Mouse (Mus musculus): ENCODE results near the gene Colgalt2.
"Not testable (repeated sequence)": the region's sequence is repeated elsewhere in the genome, so short reads cannot be mapped to it uniquely, and the experiment has no call there.

Gene Colgalt2

DNA sequence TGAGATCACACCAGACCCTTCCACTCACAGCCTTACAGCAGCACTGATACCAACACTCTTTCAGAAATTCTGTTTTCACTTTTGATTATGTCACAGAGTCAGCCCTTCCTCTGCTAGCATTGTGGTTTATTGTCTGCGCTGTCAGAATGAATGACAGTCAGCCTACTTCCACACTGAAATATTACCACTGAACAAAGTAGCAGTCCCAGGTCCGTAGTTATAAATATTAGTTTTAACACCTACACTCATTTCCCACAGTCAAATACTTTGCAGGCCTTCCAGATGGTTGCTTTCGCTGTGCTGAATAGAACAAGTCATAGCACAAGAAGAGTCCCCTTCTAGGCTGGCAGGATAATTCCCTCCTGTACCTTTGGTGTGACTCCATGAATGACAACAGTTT lies 22.7 kb downstream of the Colgalt2 start:
- DNase-seq, result no peak

DNA sequence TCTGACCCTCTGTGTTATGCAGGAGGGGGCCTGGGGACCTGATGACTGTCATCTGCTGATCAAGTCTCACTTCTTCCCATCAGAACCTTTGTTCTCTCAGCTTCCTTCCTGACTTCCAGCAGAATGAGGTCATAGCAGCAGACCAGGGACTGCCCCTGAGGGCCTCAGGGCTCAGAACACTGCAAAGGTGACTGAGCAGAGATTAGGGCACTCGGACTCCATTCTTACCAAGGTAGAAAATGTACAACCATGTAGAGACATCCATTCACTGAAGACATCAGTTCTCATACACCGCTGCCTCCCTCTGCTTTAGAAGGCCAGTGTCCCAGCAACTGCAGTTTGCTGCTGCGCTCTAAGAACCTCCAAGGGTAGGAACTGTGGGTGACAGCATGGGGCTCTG lies 23.4 kb downstream of the Colgalt2 start:
- DNase-seq, result no peak

DNA sequence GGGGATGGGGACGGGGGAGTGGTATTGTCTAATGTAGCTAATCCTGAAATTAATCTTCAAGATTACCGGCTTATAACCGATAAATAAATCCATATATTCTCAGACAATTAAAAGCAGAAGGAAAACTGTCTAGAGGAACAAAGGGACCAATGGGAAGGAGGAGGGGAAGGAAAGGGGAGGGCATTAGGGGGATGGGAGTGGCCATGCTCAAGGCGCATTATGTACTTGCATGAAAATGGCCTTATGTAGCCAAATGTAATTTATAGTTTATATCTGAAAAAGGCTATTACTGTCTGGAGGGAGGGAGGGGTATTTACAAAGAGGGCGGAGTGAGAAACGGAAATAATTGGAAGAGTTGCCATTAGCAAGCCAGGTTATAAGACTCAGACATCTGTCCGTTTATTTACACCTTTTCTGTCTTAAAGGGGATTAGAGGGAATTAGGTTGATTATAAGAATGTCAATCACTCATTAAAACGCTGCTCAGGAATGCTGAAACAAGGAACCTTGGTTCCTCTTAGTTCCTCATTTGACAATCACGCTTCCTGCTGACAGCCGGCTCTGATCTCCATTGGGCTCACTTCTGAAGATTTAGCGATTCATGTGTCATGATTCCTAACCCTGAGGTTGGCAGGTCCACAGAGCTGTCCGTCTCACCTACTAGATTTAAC lies 28.4 kb downstream of the Colgalt2 start:
- DNase-seq, result no peak

DNA sequence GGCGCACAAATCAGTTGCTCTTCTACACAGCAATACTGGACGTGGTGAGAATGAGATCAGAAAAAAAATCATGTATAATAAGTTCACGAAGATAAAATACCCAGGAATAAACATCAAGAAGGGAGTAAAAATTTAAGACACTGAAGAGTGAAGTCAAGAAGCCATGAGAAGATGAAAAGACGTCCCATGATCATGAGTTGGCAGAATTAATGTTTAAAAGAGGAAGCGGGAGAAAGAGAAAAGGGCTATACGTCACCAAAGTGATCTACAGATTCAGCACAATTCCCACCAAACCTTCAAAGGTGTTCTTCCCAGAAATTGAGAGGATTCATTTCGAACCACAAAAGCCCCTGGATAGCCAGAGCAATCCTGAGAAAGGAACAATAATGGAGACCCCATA lies 30.2 kb downstream of the Colgalt2 start:
- DNase-seq, result no peak

DNA sequence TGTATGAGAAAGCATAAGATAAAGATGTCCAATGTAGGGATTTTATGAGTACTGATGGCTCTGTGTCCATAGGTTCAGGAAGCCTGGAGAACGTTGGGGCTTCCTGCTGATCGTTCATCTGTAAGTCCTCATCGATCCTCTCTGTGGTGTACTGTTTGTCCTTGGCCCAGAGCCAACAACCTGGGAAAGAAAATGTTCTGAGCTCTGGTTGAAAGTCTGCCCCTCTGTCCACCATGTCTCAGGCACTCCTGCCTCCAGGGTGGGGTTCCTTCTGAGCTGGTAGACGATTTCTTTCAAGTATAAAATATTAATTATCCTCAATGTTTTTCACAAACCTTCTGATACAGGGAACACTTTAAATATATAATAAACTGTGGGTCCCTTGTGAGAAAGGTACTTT lies 34.5 kb downstream of the Colgalt2 start:
- peak in 1 of 2 experiments; percentile 41 for DNase-seq

DNA sequence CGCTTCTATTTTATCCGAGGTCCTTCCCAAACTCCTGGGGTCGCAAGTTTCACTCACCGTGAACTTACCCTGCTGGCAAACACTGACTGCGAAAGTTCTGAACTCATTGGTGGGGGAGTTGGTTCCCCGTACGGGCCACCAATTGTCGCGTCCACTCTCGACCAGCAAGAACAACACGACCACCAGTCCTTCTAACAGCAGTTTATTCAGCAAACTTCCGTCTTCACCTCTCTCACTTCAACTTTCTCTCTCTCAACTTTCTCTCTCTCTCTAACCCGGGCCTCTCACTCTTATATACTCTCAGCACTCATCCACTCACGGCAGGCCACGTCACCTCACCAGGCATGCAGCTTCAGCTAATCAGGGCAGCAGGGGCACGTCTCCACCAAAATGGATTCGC lies 37.9 kb downstream of the Colgalt2 start:
- DNase-seq, result not testable (repeated sequence)

DNA sequence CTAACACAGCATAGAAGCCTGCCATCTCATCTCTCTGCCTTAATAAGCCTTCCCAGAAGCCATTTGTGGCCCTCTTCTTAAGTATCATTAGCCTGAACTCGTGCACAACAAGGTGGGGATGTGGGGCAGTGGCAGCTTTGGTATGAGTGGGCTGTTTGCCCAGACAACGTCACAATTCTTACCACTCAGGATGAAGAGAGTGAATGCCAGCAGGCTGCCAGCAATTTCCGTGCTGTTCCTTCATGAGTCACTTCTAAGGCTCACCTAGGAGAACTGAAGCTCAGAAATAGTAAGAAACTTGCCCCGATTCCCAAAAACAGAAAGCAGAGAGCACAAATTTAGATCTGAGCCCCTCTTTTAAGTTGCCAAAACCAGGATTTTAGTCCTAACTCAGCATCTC lies 39.8 kb downstream of the Colgalt2 start:
- DNase-seq, result no peak

DNA sequence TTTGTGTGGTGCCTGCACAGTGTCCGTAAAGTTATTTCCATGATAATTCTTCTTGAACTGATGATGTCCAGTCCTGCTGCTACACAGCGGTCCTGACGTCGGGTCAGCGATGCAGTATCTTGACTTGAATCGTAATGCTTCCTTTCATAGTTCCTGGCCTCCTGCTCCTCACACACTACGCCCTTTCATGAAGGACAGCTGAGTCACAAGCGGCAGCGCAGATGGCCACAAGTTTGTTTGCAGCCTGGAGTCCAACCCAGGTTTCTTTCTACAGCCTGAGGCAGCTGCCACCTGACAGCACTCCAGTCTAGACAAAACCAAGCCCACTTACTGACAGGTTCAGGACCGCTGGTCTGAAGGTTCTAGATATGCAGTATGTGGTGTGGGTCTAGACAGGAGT lies 40.2 kb downstream of the Colgalt2 start:
- no peak for DNase-seq

DNA sequence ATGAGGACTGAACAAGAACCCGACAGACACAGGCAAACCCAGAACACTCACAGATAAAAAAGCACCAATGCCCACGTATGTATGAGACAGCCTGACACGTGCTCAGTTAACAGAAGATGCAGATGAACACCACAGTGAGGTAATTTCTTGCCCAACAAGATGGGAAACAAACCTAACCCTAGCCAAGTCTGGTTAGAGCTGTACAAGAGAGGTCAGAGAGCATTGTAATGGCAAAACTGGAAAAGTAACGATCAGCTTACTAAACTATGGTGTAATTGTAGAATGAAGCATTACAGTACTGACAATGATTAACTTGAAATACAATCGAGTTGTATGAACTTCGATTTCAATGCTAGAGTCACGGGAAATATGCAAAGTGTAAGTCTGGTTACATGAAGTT lies 45.0 kb downstream of the Colgalt2 start:
- DNase-seq, result peak in 1 of 2 experiments; percentile 60

DNA sequence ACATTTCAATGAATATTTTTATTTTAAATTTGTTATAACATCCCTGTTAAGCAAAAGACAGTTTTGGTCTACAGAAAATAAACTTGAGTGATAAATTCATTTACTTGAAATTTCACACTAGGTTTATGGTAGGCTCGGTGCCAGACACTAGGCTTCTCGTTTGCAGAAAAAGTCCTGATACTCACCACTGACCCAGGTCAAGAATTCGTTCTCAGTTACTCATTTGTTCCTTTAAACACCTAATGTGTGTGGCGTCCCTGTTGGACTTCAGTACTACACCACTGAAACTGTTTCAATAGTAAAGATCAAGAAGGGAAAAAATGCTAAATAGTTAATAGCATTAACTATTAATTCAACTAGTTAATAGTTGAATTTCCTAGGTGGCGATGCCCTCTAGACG lies 46.3 kb downstream of the Colgalt2 start:
- peak; percentile 68 to 72 for DNase-seq

DNA sequence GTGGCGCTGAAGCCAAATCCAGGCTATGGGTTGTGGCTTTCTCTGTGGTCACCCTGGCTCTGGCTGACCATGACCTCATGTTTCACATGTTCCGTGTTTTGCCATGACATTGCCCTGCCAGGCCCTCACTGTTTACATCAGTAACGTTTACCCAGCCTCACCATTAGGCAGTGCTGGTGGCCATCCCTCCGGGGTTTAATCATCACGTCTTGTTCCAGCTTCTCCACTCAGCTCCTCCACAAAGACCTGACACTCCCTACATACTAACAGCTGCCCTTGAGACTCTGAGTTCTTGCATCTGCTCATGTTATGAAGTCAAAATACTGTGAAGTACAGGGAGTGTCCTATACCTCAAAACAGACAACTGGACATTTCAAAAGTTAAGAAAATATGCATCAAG lies 54.9 kb downstream of the Colgalt2 start:
- DNase-seq, result no peak

DNA sequence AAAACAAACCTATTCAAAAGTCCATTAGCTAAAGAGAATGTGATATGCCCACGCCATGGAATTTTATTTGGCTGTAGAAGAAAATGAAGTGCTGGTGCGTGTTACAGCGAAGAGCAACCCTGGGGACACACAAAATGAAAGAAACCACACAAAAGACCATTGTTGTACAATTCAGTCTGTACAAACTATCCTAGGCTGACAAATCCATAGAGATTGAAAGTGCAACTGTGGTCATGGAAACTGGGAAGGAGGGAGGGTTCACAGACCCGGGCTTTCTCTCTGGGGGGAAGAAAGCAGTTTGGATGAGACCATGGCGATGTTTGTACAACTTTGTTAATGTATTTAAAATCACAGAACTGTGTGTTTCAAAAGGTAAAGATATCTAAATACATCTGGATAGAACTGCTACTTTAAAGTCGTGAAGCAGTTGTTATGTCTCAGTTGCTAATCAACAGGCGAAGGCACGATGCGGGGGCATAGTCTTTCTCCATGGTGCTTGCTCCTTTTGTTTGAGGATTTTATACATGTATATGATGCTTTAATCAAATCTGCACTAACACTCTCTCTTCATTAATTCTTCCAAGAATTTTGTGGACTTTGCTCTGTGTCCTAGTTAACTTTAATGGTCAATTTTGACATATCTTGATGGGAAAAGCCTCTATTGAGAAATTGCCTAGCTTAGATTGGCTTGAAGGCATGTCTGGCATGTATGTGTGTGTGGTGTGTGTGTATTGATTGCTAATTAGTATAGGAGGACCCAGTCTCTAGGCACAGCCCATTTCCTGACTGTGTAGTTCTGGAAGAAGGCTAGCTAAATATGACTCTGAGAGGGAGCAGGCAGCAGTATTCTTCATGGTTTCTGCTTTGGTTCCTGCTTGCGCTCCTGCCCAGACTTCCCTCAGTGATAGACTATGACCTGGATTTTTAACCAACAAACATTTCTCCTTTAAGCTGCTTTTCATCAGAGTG lies 55.9 kb downstream of the Colgalt2 start:
- DNase-seq, result no peak

DNA sequence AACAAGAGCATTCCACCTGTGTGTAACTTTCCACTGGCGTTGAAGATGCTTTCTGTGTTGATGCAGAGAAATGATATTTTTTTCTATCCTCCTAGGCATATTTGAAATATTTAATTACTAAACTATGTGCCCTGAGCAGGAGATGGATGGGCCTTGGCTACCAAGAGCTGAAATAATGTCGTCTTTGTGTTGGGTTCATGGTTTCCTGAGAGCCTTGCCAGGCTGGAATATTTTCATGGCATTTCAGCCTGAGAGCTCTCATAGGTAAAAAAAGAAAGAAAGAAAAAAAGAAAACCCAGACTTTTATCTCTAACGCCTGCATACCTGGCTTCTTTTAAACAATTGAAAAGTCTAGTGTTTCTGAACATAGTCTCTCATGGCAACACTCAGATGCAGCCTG lies 56.6 kb downstream of the Colgalt2 start:
- DNase-seq, result no peak

DNA sequence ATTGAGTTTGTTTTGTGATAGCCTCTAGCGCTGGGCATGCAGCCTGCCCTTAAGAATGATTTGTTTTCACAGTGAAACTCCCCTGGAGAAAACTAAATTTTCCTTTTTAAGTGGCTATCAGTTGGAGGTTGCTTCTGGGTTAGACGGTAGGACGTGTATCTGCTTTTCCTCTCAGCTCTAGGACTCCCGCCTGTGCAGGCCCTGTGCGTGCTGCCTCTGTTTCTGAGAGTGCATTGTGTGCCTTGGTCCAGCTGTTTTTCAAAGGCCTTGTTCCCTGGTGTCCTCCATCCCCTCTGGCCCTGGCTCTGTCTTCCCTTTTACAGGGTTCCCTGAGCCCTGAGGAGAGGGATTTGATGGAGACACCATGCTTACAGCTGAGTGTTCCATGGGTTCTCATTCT lies 58.0 kb downstream of the Colgalt2 start:
- DNase-seq, result no peak

DNA sequence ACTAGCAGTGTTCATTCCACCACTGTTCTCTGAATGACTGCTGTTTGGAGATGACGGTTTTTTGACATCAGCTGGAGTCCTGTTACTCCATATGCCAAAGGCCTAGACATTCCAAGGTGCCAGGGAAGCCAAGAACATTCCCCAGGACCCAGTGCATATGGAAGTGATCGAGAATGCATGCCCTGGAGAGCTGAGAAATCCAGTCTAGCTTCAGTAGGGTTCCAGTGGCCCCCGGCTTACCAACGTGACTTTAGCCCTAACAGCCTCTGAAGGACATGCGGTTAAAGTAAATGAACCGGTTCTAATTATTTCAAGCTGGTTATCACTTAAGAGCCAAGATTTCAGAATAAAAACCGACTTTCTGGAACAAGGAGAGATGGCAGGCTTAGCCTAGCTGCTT lies 59.4 kb downstream of the Colgalt2 start:
- DNase-seq, result peak in 1 of 2 experiments; percentile 32

DNA sequence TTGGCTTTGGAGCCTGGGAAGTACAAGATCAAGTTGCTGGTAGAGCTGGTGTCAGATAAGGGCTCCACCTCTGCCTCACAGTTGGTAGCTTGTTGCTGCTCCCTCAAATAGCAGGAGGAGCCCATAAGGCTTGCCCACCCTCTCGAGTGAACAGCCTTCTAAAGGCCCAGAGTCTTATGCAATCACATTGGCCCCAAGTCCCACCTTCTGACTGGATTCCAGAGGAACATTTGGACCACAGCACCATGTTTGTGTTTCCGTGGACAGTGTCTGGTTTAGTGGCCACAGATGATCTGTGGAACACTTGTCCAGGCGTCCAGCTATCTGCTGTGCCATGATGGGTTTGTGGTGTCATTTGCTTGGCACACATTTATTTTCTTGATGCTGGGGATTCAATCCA lies 61.3 kb downstream of the Colgalt2 start:
- DNase-seq, result no peak

DNA sequence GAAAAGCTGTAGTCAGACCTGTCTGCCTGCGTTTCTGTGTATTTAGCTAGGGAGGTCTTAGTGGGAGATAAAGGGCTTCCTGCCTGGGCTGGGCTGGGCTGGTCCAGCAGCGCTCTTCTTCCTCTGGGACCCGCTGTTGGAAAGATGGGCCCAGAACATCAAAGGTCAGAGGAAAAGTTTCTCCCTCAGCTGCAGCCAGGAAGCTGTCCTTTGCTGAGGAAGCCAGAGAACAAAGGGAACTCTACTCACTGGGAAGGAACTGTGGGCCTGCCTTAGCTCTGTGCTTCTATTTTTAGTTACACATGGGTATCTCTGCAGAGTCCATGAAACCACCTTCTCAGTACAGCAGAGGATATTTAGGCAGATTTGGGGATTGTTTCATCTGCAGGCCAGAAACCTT lies 62.2 kb downstream of the Colgalt2 start:
- DNase-seq, result peak; percentile 43 to 54

DNA sequence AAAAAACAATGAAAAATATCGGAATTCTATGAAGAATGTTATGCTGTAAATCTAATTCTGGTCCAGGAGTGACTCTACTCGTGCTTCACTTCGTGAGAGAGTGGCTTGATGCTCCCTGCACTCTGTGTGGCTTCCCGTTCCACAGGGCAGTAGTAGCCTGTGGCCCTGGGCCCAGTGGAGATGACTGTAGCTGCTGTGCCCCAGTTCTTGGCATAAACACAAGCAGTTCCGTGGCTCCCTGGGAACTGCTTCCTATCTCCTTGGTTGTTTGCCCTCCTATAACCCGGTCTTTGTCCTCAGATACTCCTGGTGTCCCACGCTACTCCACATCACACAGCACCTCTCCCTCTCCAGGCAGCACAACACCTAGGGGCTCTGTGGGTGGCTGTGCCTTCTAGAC lies 62.7 kb downstream of the Colgalt2 start:
- DNase-seq, result no peak

DNA sequence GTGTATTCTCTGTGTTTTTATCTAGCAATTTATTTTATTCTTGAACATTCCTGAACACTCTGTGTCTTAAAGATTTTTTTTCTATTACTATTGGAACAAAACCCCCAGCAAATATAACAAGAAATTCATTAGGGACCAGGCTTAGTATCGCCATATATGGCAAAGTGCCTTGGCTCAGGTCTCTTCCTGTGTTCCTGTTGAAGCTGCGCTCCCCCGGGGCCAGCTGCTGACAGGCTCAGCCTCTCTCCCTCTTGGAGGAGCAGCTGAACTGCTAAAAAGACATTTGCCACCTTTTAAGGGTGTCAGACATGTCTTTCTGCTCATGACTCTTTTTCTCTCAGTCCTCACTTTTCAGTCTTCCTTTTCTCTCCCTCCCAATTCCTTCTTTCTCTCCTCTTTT lies 66.7 kb downstream of the Colgalt2 start:
- no peak for DNase-seq

DNA sequence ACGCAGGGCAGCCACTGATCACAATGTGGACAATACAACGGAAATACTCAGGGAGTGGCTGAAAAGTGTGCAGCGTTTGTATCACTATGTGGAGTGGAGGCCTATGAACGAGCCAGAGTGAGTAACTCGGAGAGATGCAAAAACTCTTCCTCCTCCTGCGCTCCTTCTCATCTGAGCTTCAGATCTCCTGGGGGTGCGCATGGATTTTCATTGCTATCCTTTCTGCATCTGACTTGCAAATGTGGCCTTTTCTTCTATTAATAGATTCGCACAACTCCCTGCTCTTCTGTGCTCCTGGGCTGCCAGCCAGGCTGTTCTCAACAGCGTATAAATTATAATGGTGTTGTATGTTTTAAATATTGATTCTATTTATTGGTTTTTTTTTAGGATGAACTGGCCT lies 68.8 kb downstream of the Colgalt2 start:
- no peak for DNase-seq

DNA sequence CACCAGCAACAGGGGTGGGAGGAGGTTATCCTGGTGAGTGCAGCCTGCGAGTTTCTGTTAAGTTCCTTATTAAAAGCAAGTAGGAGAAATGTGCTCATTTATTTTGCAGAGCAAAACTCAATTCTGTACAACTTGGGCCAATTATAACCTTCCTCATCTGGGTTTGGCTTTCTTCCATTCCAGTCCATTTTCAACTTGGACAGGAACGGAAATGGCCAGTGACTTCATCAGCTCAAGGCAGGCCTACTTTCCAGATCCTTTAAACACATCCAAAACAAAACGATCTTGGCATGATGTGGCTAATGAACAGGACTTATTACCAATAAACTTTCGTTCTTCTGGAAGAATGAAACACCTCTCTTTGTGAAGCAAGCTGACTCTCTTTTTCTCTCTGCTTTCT lies 76.5 kb downstream of the Colgalt2 start:
- DNase-seq, result no peak

DNA sequence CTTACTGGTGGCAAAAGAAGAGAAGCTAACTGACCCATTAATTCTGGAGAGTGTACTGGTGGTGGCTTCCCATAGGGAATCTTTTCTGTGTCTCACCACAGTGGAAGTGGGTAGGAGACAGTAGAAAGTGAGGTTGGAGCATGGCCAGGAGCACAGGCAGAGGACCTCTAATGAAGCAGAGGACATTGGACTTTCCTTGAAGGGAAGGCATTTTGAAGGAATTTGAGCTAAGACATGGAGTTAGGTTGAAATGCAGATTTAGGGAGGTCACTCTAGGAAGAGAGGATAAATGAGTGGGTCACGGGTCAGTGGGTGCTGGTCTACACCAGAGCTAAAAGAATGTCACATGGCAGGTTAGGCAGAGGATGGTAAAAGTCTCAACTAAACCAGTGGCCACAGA lies 91.2 kb downstream of the Colgalt2 start:
- DNase-seq, result peak; percentile 46 to 76

DNA sequence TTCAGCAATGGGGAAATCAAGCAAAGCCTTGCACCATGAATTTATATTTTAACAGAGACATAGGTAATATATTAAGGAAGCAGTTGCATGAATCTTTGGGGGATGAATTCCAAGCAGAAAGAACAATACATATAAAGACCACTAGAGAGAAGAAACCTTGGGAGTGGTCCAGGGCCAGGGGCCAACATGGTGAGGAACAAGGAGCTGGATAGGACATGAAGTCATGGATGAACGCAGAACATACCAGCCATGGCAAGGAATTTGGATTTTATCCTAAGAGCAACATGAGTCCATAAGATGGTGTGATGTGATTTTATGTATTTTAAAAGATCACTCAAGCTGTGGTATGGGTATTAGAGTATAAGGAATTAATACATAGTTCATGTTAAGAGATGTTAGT lies 92.6 kb downstream of the Colgalt2 start:
- DNase-seq, result no peak

DNA sequence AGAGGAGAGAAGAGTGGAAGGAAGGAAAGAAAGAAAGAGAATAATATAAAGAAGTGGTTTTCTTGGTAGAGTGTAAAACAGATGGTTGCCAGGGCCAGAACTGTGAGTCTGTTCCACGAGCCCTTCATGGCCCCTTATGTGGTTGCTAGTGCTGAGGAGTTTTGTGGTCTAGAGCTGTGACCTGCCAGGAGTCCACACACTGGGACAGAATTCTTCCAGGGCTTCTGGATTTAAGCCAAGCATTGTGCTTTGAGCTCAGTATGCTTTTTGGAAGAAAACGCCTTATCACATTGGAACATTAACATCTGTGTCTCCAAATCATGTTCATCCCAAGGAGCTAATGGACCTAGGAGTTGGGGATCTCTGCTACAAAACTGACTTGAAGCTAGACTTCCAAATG lies 97.2 kb downstream of the Colgalt2 start:
- no peak for DNase-seq
